Mouse (Mus musculus) gastrocnemius, adult 18-20 months (tissue): ENCODE measurements around the gene Urb1. TPM values are rescaled to one million over a fixed set of nuclear protein-coding genes. Genes with fewer than 3 reads are reported as not detected.

Experiments used
- DNase-seq: peaks from one replicate; pipeline ENCODE4 v3.0.0; 2021; ENCODE audit warnings: low spot score
- total RNA-seq, 2 experiments: library from RNA; stranded (reverse); gene quantifications; 2 replicates each; pipeline ENCODE4 v1.2.3; 2021

Urb1 gene
- total RNA-seq, 2 experiments from 2014 or later, result 5.1 to 5.2 TPM

DNA sequence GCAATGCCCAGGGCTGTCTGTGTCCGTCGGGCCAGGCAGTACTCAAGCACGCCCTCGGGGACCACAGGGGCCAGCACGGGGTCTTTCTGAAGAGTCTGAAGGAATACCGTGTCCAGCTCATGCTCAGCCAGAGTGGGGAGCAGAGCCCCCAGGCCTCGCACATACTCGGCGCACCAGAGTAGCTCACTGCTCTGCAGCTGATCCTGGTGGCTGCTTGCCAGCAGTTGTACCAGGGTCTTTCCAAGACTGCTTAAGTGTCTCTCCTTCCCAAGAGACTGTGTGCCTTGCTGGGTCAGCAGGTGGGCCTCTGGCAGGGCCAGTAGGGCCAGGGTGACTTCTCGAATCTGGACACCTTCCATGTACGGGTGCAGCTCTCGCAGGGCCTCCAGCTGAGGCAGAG is 36.0 kb downstream of the Urb1 start:
- DNase-seq, result no peak

- DNase-seq, result no peak
Measured at GRCm38 (mm10) chr16:90766919-90767454, 43.2 kb downstream of the Urb1 start.

DNA sequence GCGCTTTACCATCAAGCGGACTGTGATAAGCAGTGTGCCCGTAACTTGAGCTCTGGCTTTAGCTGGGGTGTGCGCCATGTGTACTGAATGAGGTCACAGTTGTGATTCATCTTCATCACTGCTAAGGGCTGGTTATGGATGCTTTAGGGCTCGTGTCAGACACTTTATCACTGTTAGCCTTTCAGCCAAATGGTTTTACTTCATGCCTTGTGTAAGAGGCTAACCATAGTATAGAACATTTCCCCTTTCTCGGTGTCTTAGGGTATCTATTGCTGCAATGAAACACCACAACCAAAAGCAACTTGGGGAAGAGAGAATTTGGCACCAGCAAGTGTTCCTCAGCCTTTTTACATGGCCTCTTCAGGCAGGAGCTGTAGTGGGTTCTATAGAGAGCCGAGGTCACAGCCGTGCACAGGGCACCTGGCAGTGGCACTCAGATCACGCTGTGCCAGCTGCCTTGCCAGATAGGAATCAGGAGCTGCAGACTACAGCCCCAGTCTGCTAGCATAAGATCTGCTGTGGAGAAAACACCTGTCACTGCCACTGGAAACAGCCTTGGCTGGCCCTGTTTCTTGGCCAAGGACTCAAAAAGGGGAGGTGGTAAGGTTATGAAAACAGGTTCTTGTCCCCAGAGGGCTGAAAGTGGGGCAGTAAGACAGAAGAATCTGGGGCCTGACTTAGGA is 44.9 kb downstream of the Urb1 start:
- DNase-seq, result peak; percentile 54

DNA sequence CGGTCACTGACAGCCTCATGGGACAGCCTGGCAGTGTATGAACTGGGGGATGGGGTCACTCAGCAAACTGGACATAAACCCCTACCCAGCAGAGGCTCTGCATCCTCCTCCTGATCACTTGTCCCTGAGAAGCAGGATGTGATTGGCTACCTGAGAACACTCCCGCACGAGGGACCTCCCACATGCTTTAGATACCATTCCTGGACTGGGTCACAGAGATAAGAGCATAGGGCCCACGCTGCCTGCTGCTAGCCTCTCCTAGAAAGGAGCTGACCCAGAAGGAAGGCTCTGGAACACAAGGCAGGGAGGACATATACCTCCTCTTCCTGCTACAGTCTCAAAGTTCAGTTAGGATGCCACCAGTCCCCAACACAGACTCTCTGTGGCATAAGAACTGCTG is 49.7 kb downstream of the Urb1 start:
- DNase-seq, result no peak

GRCm38 (mm10) chr16:90759335-90759734 is 50.9 kb downstream of the Urb1 start:
- no peak for DNase-seq

- no peak for DNase-seq
Measured at GRCm38 (mm10) chr16:90753386-90753941, 56.7 kb downstream of the Urb1 start.

- no peak for DNase-seq
Measured at GRCm38 (mm10) chr16:90748169-90748568, 62.0 kb downstream of the Urb1 start.

GRCm38 (mm10) chr16:90747143-90747542 is 63.1 kb downstream of the Urb1 start:
- DNase-seq, result no peak

DNA sequence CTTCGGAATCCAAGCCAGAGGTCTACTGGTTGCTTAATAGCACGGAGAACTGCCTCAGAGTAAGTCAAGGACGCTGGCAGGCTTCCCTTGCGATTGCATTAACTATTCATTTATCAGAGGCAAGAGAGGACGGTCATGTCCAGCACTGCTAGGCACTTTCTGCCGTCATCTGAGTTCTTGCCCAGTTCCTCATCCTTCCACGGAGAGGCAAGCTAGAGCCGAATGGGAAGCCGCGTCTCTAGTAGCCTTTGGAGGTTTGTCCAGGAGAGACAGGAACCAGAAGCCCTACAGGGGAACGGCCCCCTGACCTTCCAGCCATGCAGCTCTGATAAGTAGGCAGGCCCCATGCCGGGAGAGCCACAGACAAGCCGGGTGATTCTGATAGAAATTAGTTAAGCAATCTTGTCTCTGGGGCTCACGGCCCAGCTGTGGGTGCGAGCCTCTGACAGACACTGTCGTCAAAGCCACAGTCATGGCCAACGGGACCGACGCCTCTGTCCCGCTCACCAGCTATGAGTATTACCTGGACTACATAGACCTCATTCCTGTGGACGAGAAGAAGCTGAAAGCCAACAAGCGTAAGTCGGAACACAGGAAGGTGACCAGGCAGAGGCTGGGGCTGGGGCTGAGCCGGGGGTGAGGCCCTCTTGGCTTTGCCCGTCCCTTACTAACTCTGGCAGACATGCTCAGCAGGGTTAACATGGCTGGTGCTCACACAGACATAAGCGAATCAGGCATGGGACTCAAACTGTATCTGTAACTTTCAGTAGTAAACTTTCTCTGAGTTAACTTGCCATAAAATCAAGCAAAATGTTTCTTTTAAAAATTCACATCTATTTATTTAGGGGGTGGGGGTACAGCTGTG is 71.9 kb downstream of the Urb1 start, which contains the start of gene Mrap:
Gene Mrap, plus strand, starts transcription at position 116 of the 865 bp plus-strand sequence.
- no peak for DNase-seq

DNA sequence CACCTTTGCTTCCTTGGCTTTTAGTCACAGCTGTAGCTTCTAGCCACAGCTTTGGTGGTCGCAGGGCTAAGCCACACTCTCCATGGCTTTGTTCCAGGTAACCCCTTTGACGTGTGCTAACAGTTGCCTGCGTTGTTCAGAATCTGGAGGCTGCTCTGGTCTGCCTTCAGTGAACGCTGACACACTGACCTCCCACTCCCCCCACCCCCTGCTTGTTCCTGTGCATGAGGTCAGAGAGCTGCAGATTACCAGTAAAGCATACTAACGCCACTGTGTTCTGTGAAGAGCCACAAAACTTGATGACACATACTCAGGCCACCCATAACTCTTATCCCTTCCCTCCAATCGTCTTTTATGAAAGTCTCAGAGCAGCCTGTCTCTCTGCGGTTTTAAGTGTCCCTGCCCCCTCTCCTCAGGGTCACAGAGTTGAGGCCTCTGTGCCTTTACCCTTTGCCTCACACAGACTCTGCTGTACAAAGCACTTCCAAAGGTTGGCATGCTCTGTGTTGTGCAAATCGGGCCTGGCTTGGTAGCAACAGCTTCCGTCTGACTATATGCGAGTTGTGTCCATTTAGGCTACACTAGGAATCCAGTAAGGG is 73.4 kb downstream of the Urb1 start:
- no peak for DNase-seq

- no peak for DNase-seq
Measured at GRCm38 (mm10) chr16:90735611-90736010, 74.6 kb downstream of the Urb1 start.

- DNase-seq, result peak; percentile 94
Measured at GRCm38 (mm10) chr16:90727233-90728115, 82.7 kb downstream of the Urb1 start, which contains the start of gene Mis18a. TSS of gene Mis18a (minus strand) at chr16:90727404.

DNA sequence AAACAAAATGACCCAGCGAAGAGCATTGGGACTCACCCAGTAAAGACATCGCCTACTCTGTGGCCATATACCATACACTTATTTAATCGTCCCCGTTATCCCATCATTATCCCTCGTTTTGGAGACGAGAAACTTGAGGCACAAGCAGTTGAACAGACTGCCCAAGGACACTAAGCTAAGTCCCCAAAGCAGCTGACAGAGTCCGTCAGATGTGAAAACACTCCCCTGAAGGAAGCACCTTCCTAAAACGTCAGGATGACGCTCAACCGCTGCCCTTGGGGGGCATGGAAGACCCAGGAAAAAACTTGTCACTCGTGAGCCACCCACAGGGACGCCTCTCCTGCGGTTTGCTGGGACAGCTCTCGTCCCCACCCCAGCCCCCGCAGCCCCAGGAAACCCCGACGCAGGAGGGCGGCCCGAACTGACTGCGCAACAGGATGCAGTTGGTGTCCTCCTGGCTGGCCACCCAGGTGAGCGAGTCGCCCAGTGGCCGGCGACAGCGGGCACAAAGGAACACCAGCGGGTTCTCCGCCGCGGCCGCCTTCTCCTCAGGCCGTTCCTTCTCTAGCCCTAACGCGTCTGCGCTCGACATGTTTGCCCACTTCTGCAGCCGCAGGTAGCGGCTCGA is 83.5 kb downstream of the Urb1 start:
- DNase-seq, result no peak

- no peak for DNase-seq
Measured at GRCm38 (mm10) chr16:90724051-90724450, 86.2 kb downstream of the Urb1 start.

DNA sequence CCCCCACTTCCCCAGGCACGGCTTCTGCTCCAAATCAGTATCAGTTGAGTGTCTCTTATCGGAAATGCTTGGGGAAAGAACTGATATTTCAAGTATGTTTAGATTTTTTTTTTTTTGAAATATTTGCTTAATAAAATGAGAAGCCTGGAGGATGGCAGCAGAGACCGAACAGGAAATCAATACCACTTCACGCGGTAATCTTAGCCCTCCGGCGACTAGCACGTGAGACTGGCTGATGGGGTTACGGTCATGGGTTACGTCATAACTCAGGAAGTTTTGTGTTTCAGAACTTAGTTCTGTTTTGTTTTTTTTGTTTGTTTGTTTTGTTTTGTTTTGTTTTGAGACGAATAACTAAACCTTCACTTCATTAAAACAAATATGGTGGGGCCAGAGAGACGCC is 99.9 kb downstream of the Urb1 start:
- DNase-seq, result no peak

- DNase-seq, result no peak
Measured at GRCm38 (mm10) chr16:90709711-90710289, 100.4 kb downstream of the Urb1 start.

DNA sequence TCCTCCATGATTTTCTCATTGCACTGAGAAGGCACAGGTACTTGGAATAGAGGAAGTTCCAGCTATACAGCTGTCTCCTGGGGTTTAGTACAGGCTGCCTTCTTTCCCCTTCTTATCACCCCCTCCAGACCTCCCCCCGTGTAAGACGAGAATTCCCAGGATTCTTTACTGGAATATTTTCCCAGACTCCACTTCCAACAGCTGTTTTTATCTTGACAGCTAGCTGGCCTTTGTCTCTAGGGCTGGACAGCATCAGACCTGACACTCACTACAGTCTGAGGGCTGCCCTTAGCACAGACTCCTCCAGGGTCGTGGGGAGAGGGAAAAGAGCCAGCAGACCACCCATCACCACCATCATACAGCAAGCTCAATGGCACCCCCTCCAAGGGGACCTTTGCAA is 103.9 kb downstream of the Urb1 start:
- no peak for DNase-seq

DNA sequence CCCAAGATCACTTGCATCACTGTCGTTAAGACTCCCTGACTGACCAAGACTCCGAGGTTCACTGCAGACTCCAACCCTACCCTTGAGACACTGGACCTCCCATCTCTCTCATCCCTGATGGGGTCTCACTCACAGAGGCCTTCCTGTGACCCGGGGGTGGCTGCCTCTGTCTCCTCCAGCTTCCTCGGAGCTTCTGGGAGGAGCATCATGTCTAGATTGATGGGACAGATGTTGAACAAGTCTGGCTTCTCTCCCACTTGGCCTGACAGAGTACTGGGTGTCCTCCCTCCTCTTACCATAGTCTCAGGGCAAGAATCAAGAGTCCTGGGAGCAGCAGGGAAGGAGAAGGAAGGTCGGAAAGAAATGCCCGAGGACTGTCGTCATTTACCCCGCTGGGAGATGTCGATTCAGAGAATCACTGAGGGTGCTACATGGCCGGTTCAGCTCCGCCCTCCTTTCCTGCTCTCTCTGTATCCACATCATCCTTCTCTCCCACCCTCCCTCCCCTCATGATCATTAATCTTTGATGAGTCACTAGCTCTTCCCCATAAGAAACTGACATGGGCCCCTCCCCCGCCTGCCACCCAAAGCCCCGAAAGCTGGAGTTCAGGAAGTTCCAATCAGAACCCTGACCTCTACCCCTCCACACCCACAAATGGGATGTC is 105.9 kb downstream of the Urb1 start:
- DNase-seq, result no peak

- no peak for DNase-seq
Measured at GRCm38 (mm10) chr16:90703646-90704045, 106.6 kb downstream of the Urb1 start.
